Mouse (Mus musculus) neural tube, postnatal 0 days (tissue): ENCODE data around the gene Tro. TPM values are rescaled to one million over a fixed set of nuclear protein-coding genes. Genes with fewer than 3 reads are reported as not detected.

Experiments
- polyA plus RNA-seq: library from polyadenylated mRNA; unstranded; fragments of >200 nt; fragmentation: Nextera tagmentation; extraction: Ambion mirVana; gene quantifications from 2 replicates; pipeline ENCODE4 v1.2.1, GENCODE M21; 2015

Tro gene
- 72.6 and 78.9 TPM in 2 replicates for polyA plus RNA-seq

GRCm38 (mm10) chrX:150656908-150657796 is at the start of gene Tro:
Tro (minus strand) TSS chrX:150657583.

Other genes with a start within 250 kb of the Tro start
- gene Tmem29, start 198.4 kb downstream of the Tro start, polyA plus RNA-seq, result 76.7 and 76.9 TPM in 2 replicates
- 9.7 and 11.5 TPM in 2 replicates for gene Alas2, start 110.2 kb downstream of the Tro start, polyA plus RNA-seq
- gene Pfkfb1, start 69.4 kb downstream of the Tro start, polyA plus RNA-seq, result 2.6 and 3.3 TPM in 2 replicates
- 12.2 and 13.9 TPM in 2 replicates for gene Apex2, start 67.7 kb downstream of the Tro start, polyA plus RNA-seq
- 602 and 640 TPM in 2 replicates for gene Maged2, start 156.8 kb upstream of the Tro start, polyA plus RNA-seq